Mouse (Mus musculus): ENCODE measurements around the gene Fiz1.
A peak's percentile ranks its signal among the peaks of the same experiment; 100 is the strongest.

Fiz1 gene

GRCm38 (mm10) chr7:4999876-5000275 is 14.6 kb downstream of the Fiz1 start:
- ATAC-seq (ENCODE audit: low TSS enrichment) = no peak

GRCm38 (mm10) chr7:4996934-4997333 is 17.6 kb downstream of the Fiz1 start:
- ATAC-seq (ENCODE audit: low TSS enrichment) = no peak

GRCm38 (mm10) chr7:4996003-4996895 is 18.2 kb downstream of the Fiz1 start, which contains the start of gene Zfp579:
Gene Zfp579 (minus strand): TSS chr7:4996158.
- ATAC-seq (ENCODE audit: low TSS enrichment) = peak; percentile 72

GRCm38 (mm10) chr7:4995268-4996002 is 19.1 kb downstream of the Fiz1 start:
- peak; percentile 10; the same call in 1 of the 2 replicates for ATAC-seq (ENCODE audit: low TSS enrichment)

- ATAC-seq (ENCODE audit: low TSS enrichment) = no peak
Observed at GRCm38 (mm10) chr7:4993999-4994788, 20.3 kb downstream of the Fiz1 start.

GRCm38 (mm10) chr7:4993347-4993998 is 21.0 kb downstream of the Fiz1 start:
- no peak for ATAC-seq (ENCODE audit: low TSS enrichment)

- no peak for ATAC-seq (ENCODE audit: low TSS enrichment)
Observed at GRCm38 (mm10) chr7:4988250-4988649, 26.2 kb downstream of the Fiz1 start.

- ATAC-seq (ENCODE audit: low TSS enrichment) = no peak
Observed at GRCm38 (mm10) chr7:4976832-4977231, 37.7 kb downstream of the Fiz1 start.

GRCm38 (mm10) chr7:4975455-4975854 is 39.0 kb downstream of the Fiz1 start:
- ATAC-seq (ENCODE audit: low TSS enrichment) = no peak

GRCm38 (mm10) chr7:4972321-4973047 is 42.0 kb downstream of the Fiz1 start:
- ATAC-seq (ENCODE audit: low TSS enrichment) = no peak

GRCm38 (mm10) chr7:4971710-4972109 is 42.8 kb downstream of the Fiz1 start:
- no peak for ATAC-seq (ENCODE audit: low TSS enrichment)

GRCm38 (mm10) chr7:4971068-4971467 is 43.4 kb downstream of the Fiz1 start, which contains the start of gene Sbk3:
Gene Sbk3 (minus strand): TSS chr7:4971168.
- ATAC-seq (ENCODE audit: low TSS enrichment) = no peak

- ATAC-seq (ENCODE audit: low TSS enrichment) = no peak
Observed at GRCm38 (mm10) chr7:4964988-4965387, 49.5 kb downstream of the Fiz1 start.

- peak; percentile 88 for ATAC-seq (ENCODE audit: low TSS enrichment)
Observed at GRCm38 (mm10) chr7:4964272-4964671, 50.2 kb downstream of the Fiz1 start, which contains the start of gene Sbk2. Gene Sbk2 (minus strand): TSS chr7:4964406.

GRCm38 (mm10) chr7:4963527-4963926 is 51.0 kb downstream of the Fiz1 start:
- no peak for ATAC-seq (ENCODE audit: low TSS enrichment)

GRCm38 (mm10) chr7:4957361-4957760 is 57.1 kb downstream of the Fiz1 start:
- ATAC-seq (ENCODE audit: low TSS enrichment) = no peak
